Mouse (Mus musculus): ENCODE results near the gene Spaca3. TPM values are rescaled to one million over a fixed set of nuclear protein-coding genes. Genes with fewer than 3 reads are reported as not detected.

Gene Spaca3
- polyA plus RNA-seq, 1 experiment = not detected

GRCm38 (mm10) chr11:80856827-80857226 lies 1.3 kb upstream of the Spaca3 start:
- DNase-seq (ENCODE audit: low read depth, low spot score) = no peak
- 66% methylated on average over 2 of the region's 2 CpGs for WGBS

- no peak for DNase-seq (ENCODE audit: low read depth, low spot score)
- 89% methylated on average over 7 of the region's 7 CpGs for WGBS
These were observed 4.8 kb downstream of the Spaca3 start for GRCm38 (mm10) chr11:80862941-80863340.

DNA sequence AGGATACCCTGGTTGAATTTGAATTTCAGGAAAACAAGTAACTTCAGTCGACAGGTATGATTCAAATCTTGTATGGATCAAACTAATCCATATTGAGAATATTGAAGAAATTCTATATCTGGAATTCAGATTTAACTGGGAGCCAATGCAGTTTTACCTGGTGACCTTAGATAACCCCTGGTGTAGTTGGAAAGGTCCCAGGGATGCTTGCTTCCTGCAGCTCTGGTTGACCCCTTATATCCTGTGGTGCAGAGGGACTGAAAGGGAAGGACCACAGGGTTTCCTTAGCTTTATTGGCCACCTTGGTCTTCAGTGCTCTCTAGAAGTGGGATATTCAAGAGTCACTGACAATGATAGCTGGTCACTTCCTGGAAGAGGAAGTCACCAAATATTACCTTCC lies 9.9 kb downstream of the Spaca3 start:
- WGBS = 98% methylated on average over 1 of the region's 1 CpGs

DNA sequence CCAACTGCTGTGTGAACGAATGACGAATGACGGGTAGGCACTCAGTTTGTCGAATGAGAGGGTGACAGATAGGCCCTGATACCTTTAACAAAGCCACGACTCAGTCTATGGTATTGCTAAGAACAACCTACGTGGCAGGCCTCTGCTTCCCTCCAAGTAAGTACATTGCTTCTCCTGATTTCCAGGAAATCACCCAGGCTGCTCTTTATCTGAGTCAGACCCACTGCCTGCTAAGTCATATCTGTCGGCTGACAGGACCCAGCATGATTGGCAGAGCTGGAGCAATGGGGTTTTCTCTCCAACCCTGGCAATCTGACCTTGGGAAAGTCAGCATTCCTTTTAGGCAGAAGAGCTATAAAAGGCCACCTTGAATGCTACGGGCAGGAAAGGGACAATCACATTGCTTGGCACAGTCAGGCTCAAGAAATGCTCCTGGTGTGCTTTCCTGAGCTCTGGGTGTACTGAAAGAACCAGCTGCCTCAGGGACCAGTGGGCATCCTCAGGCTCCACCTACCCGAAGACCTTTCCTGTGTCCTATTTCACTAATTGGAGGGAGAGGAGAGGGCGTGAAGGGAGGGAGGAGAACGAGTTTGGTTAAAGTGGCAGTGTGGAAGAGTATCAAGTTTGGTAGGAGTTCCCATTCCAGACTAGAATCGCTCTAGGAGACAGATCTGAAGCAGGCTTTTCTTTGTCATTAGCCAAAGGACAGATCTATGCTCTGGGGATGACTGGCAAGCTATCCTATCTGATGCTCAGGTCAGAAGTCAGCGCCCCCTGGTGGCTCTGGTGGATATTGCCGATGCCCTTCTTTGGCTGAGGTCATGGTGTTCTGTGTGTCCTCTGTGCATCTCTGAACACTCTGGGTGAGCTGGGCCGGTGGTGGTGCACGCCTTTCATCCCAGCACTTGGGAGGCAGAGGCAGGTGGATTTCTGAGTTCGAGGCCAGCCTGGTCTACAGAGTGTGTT lies 14.6 kb downstream of the Spaca3 start:
- peak; percentile 44 for DNase-seq (ENCODE audit: low read depth, low spot score)
- 57% methylated on average over 17 of the region's 17 CpGs for WGBS

More for the DNA sequence above, 9.9 kb downstream of the Spaca3 start:
- no peak for DNase-seq (ENCODE audit: low read depth, low spot score)

DNA sequence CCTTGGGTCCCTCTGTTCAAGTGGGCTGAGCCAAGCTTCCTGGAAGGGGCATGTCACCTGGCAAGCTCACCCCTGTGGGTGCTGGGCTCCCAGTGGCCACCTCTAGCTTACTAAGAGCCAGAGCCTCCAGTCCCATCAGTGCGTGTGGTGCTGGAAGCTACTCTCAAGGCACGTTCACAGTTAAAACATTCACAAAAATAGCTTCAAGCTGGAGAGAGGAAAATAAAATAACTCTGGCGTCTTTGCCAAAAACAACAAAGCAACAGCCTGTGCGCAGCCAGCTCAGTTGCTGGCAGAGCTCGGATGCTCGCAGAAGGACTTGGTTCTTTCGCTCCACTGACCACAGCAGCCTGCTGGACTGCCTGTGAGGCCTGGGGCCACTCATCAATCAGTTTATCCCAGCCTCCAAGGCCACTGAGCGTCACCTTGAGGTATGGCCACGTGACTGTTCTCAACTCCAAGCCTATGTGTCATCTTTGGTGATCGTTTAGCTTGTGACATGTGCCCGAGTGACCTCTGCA lies 19.0 kb downstream of the Spaca3 start:
- DNase-seq (ENCODE audit: low read depth, low spot score) = no peak
- 43% methylated on average over 11 of the region's 11 CpGs for WGBS

DNA sequence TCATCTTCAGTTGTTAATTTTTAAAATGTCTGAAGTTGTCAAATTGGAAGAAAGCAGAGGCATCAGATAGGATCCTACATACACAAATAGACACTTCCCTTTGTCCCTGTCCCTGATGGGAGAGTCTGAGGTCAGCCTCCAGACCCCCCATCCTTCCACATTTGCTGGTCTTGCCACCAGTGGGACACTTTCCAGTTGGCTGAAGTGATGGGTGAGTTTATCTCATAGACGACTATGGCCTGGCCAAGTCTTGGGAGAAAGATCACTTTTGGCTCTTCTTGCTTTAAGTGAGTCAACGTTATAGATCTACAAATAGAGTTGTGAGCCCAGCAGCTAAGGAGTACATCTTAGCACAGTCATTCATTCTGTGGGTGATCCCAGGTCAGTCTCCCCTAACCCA lies 19.9 kb downstream of the Spaca3 start:
- WGBS = 64% methylated on average over 2 of the region's 2 CpGs
- DNase-seq (ENCODE audit: low read depth, low spot score) = no peak

- 59% methylated on average over 7 of the region's 7 CpGs for WGBS
- no peak for DNase-seq (ENCODE audit: low read depth, low spot score)
These were observed 24.2 kb downstream of the Spaca3 start for GRCm38 (mm10) chr11:80882229-80882810.

DNA sequence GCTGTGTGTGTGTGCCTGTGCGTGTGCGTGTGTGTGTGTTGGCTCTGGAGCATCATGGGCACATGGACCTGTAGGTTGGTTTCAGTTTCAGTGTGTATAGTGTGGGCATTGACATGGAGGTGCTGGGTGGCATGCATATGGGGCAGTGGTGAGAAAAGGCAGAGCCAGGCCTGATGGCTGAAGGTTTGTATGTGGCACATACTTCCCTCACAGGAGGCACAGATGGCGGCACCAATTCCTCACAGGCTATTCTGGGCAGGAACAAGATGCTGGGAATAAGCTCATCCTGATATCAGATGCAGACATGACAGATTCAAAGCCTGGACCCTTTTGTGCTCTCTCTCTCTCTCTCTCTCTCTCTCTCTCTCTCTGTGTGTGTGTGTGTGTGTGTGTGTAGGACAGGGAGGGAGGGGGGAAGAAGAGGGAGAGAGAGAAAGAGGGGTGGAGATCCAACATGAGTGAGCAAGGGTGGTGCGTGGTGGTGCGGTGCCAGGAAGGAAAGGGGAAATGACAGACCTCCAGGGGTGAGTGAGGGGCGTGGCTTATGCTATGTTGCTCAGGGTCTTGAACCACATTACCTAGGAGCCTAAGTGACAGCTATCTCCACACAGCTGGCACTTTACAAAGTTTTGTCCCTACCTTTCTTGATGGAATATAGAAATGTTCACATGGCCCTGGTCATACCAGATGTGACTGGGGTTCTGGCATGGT lies 26.5 kb downstream of the Spaca3 start:
- WGBS = 66% methylated on average over 6 of the region's 6 CpGs

GRCm38 (mm10) chr11:80886365-80886764 lies 28.2 kb downstream of the Spaca3 start:
- no peak for DNase-seq (ENCODE audit: low read depth, low spot score)

More for the DNA sequence above, 26.5 kb downstream of the Spaca3 start:
- no peak for DNase-seq (ENCODE audit: low read depth, low spot score)

GRCm38 (mm10) chr11:80887021-80887420 lies 28.9 kb downstream of the Spaca3 start:
- DNase-seq (ENCODE audit: low read depth, low spot score) = no peak
- WGBS = 51% methylated on average over 3 of the region's 3 CpGs

More at GRCm38 (mm10) chr11:80886365-80886764, 28.2 kb downstream of the Spaca3 start:
- 69% methylated on average over 7 of the region's 7 CpGs for WGBS

DNA sequence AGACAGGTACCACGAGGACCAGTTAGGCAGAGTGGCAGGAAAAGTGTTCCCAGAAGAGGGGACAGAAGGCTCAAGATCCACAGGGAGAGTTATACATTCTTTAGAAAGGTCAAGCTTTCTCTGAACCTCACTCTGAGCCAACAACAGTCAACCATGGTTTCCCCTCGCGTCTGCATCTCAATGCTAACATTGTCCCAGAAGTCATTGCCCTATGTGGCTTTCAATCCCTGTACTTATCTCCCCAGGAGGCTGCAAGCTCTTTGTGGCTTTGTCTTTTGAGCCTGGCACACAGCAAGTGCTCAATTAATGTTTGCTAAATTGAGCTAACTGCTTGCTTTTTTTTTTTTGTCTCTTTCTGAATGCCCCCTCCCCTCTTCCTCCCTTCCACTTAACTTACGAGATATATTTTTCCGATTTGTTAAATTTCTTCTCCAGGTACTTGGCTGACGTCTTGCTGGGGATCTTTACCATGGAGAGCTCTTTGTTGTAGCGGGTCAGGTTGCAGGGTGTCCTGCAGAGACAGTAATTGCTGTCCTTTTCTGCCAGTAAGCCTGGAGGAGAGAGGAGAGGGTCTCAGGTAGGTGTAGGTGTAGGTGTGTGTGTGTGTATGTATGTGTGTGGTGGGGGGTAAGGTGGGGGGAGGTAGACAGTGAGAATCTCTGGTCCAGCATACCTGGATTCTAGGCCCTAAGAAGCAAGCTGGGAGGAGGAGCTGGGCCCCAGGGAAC lies 31.3 kb downstream of the Spaca3 start:
- 27% methylated on average over 7 of the region's 7 CpGs for WGBS

DNA sequence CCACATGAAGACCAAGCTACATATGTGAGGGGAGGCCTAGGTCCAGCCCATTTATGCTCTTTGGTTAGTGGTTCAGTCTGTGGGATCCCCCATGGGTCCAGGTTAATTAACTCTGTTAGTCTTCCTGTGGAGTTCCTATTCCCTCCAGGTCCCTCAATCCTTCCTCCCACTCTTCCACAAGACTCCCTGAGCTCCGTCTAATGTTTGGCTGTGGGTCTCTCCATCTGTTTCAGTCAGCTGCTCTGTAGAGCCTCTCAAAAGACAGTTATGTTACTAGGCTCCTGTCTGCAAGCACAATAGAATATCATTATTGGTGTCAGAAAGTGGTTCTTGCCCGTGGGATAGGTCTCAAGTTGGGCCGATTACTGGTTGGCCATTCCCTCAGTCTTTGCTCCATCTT lies 37.7 kb downstream of the Spaca3 start:
- 91% methylated on average over 3 of the region's 3 CpGs for WGBS
- no peak for DNase-seq (ENCODE audit: low read depth, low spot score)

More for the DNA sequence above, 31.3 kb downstream of the Spaca3 start:
- DNase-seq (ENCODE audit: low read depth, low spot score) = no peak

DNA sequence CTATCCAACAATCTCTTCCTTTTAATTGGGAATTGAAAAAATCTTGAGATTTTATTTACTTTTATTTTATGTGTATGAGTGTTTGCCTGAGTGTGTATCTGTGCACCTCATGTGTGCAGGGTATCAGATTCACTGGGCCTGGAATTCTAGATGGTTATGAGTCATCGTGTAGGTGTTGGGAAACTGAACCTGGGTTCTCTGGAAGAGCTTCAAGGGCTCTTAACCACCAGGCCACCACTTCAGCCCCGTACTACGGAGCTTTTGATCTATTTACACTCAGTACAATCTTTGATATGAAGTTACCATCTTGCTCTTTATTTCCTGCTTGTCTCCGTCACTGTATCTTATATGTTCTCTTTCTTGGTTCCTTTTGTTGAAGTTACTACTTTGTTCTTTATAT lies 42.4 kb downstream of the Spaca3 start:
- no peak for DNase-seq (ENCODE audit: low read depth, low spot score)
- WGBS = 73% methylated on average over 4 of the region's 4 CpGs

- WGBS = 39% methylated on average over 7 of the region's 7 CpGs
- no peak for DNase-seq (ENCODE audit: low read depth, low spot score)
These were observed 44.5 kb downstream of the Spaca3 start for GRCm38 (mm10) chr11:80902664-80903063.

DNA sequence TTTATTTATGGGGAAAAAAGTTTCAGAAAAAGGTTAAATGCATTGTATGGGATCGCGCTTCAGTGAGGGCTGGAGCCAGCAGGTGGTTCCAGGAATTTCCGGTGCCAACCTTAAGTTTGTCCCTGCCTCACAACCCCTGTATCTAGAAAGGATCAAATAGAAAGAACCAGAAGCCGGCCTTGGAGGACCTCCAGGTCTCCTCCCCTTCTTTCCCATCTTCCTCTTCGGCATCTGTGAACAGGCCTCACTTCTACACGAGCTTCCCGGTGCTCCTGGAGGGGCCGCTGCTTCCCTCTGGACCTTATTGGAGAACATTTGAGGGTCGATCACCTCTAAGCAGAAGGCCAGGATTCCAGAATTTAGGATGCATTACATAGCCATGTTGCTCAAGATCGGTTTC lies 45.3 kb downstream of the Spaca3 start:
- 88% methylated on average over 10 of the region's 10 CpGs for WGBS
- no peak for DNase-seq (ENCODE audit: low read depth, low spot score)

- WGBS = 76% methylated on average over 2 of the region's 2 CpGs
- no peak for DNase-seq (ENCODE audit: low read depth, low spot score)
These were observed 46.4 kb downstream of the Spaca3 start for GRCm38 (mm10) chr11:80904559-80904958.

DNA sequence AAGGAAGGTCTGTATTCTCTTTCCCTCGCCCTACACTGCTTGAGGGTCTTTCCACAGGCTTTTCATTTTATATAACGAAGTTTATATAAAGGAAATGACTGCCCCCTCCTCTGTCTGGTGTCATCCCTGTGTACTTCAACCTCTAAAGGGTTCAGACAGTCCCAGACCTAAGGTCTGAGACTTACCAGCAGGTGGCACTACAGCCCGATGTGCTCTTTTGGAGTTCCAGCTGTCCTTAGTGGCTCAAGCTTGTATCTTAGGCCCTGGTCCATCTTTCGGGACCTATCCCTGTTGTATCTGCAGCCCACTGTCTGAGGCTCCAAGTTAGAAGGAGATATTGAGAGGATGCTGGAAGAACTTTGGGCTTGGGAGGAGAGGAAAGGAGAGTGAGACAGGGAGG lies 48.3 kb downstream of the Spaca3 start:
- 22% methylated on average over 4 of the region's 4 CpGs for WGBS
- no peak for DNase-seq (ENCODE audit: low read depth, low spot score)

DNA sequence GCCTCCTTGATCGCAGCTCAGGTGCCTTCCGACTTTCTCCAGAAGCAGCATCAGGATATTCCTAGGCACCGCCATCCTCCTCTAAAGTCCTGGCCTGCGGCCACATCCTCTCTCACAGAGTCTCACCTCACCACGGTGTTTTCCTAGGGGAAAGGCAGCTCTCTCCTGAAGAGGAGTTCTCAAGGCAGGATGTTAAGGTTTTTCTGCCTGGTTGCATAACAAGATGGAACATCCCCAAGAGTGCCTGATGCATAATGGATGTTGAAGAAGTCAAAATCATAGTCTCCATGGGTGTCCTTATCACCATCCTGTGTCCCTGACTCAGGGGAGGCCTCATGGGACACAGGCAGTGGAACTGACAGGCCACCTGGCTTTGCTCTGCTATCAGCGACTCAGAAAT lies 49.7 kb downstream of the Spaca3 start:
- WGBS = 84% methylated on average over 6 of the region's 6 CpGs
- DNase-seq (ENCODE audit: low read depth, low spot score) = no peak

GRCm38 (mm10) chr11:80912721-80913120 lies 54.6 kb downstream of the Spaca3 start:
- DNase-seq (ENCODE audit: low read depth, low spot score) = no peak
- WGBS = 80% methylated on average over 5 of the region's 5 CpGs
